Mouse (Mus musculus) cortical plate, adult 2 months (tissue): ENCODE data around the gene Ism2.

Experiments
- CTCF ChIP-seq: fragments of 200-500 bp; IDR thresholded peaks from 2 replicates; pipeline ENCODE4 v1.5.1; 2011; ENCODE audit warnings: mild to moderate bottlenecking, control low read depth, low read length; ENCODE audit not compliant: insufficient read depth; ENCODE audit errors: extremely low read depth
- POLR2A ChIP-seq: fragments of 200-500 bp; IDR thresholded peaks from 2 replicates; pipeline ENCODE4 v1.6.1; 2011; ENCODE audit warnings: mild to moderate bottlenecking, low read length, control low read depth; ENCODE audit not compliant: insufficient read depth; ENCODE audit errors: extremely low read depth

DNA sequence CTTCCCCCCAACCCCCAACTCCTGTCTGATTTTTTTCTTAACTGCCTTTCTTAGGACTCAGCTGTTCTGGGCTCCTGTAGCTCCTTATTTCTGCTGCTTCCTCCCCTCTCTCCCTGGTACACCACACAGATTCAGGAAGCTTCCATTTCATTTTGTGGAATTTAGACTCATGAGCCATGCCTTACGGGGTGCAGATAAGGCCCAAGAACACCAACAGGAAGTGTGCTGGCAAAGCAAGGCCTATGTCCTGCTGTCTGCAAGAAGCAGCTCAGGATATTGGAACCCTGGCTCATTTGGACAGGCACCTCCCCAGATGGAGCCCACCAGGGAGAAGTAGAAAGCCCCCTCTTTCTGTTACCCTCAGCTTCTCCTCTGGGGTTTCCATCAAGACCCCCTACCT is 17.7 kb downstream of the Ism2 start:
- no peak for TF ChIP-seq CTCF
- TF ChIP-seq POLR2A: no peak
